ENCODE assay signal across 11 mouse cellular contexts in the genomic region with DNA sequence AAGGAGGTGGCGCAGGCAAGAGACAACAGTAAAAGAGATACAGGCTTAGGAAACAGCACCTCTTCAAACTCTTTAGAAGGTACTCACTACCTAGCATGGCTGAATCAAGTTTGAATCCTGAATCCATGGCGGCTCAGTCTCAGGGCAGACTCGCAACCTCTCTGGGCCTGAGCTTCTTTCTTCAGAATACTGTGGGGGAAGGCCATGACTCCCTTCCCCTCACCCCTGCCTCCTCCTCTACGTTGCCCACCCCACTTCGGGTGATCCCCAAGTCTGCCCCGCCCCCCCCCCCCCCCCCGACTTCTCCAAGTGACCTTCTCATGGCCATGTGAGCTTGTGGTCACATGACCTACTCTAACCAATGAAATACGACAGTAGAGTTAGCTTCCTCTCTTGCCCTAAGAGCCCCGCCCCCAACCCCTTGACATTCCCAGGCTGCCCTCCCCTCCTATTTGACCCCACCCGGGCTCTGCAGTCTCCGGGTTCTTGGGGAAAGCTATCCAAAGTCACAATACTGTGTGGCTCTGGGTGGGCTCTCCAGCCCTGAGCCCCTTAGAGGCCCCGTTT. TPM values are rescaled to one million over a fixed set of nuclear protein-coding genes. Genes with fewer than 3 reads are reported as not detected.
DNase-seq lines count a peak whose midpoint lies in the region; ATAC-seq lines count a peak whose summit lies in the region.
"Had no signal": no experiment of that assay in that cellular context is flagged by ENCODE, and none has a peak within 500 bp of the region (broad histone marks: within the 10 kb centered on the region; RNA-seq: fewer than 3 reads in every experiment).

No protein-coding gene starts in this region.

- no peaks in the 10 kb centered on the region for H3K27me3 ChIP-seq in heart, embryonic 14.5 days (ENCODE audit: control insufficient read depth, insufficient read depth, low read length)
- no peaks in the 10 kb centered on the region for H3K27me3 ChIP-seq in midbrain, embryonic 13.5 days
- no peaks in the 10 kb centered on the region for H3K27me3 ChIP-seq in midbrain, embryonic 14.5 days (ENCODE audit: control insufficient read depth, insufficient read depth, low read length)
- H3K27me3 ChIP-seq in limb, embryonic 11.5 days (ENCODE audit: control insufficient read depth, insufficient read depth, low read length) = no peaks in the 10 kb centered on the region

- H3K4me3 ChIP-seq in heart, embryonic 14.5 days (ENCODE audit: control insufficient read depth in 1 of 2, insufficient read depth in 1 of 2, low read depth in 1 of 2, low read length in 2 of 2) = no peak overlapping the region
- no peak overlapping the region for H3K4me3 ChIP-seq in midbrain, embryonic 13.5 days (replicated peaks)
- H3K4me3 ChIP-seq in midbrain, embryonic 14.5 days (replicated peaks; ENCODE audit: low read depth, low read length) = no peak overlapping the region
- no peak overlapping the region for H3K4me3 ChIP-seq in limb, embryonic 11.5 days (ENCODE audit: low read depth, low read length)

- H3K9ac ChIP-seq in heart, embryonic 14.5 days (ENCODE audit: low read length) = no peak overlapping the region
- no peak overlapping the region for H3K9ac ChIP-seq in midbrain, embryonic 13.5 days (replicated peaks)
- no peak overlapping the region for H3K9ac ChIP-seq in midbrain, embryonic 14.5 days (replicated peaks; ENCODE audit: low read length)
- H3K9ac ChIP-seq in limb, embryonic 11.5 days (ENCODE audit: low read length) = no peak overlapping the region

- peak overlapping the region; percentile 7 for H3K4me2 ChIP-seq in heart, embryonic 14.5 days (ENCODE audit: low read length)
- H3K4me2 ChIP-seq in midbrain, embryonic 13.5 days (replicated peaks) = peak overlapping the region; percentile 19; the same call in 1 of the 2 replicates
- H3K4me2 ChIP-seq in midbrain, embryonic 14.5 days (ENCODE audit: low read length) = no peak overlapping the region
- peak overlapping the region; percentile 32 for H3K4me2 ChIP-seq in limb, embryonic 11.5 days (ENCODE audit: low read depth, severe bottlenecking)

- peaks cover 6% of the 10 kb centered on the region; the same call in 1 of the 2 replicates for H3K9me3 ChIP-seq in heart, embryonic 14.5 days (ENCODE audit: control insufficient read depth, low read length)
- H3K9me3 ChIP-seq in midbrain, embryonic 13.5 days = peaks cover 7% of the 10 kb centered on the region
- H3K9me3 ChIP-seq in midbrain, embryonic 14.5 days (ENCODE audit: control insufficient read depth, low read length) = peaks cover 6% of the 10 kb centered on the region; the same call in 1 of the 2 replicates
- peaks cover 5% of the 10 kb centered on the region; the same call in 1 of the 2 replicates for H3K9me3 ChIP-seq in limb, embryonic 11.5 days (ENCODE audit: control insufficient read depth, low read length)

- intact Hi-C loops in heart, postnatal 36 days (cut with DNase I) = no loop called here
- intact Hi-C loops in left cerebral cortex, postnatal 36 days (cut with DNase I) = loop anchor here (5.0 kb wide), 1 partner anchor 114 kb away; no protein-coding TSS in a partner anchor

- H3K27ac ChIP-seq in heart, embryonic 14.5 days (replicated peaks in 1 of 2; ENCODE audit: control insufficient read depth in 1 of 2, insufficient read depth in 1 of 2, low read depth in 2 of 2, low read length in 2 of 2) = peak overlapping the region in 1 of 2 experiments; percentile 3; a peak in 1 of 4 replicates
- no peak overlapping the region for H3K27ac ChIP-seq in midbrain, embryonic 13.5 days
- H3K27ac ChIP-seq in midbrain, embryonic 14.5 days (replicated peaks; ENCODE audit: low read depth, low read length) = no peak overlapping the region
- H3K27ac ChIP-seq in limb, embryonic 11.5 days (replicated peaks; ENCODE audit: low read depth, low read length) = no peak overlapping the region

- no peaks in the 10 kb centered on the region for H3K36me3 ChIP-seq in heart, embryonic 14.5 days (ENCODE audit: control insufficient read depth, insufficient read depth, low read length)
- no peaks in the 10 kb centered on the region for H3K36me3 ChIP-seq in midbrain, embryonic 13.5 days
- H3K36me3 ChIP-seq in midbrain, embryonic 14.5 days (ENCODE audit: control insufficient read depth, insufficient read depth, low read length) = no peaks in the 10 kb centered on the region
- no peaks in the 10 kb centered on the region for H3K36me3 ChIP-seq in limb, embryonic 11.5 days (ENCODE audit: control insufficient read depth, insufficient read depth, low read length)

- WGBS in heart, embryonic 14.5 days = 23% methylated on average over 11 of the region's 12 CpGs
- WGBS in midbrain, embryonic 13.5 days = 33% methylated on average over 8 of the region's 12 CpGs
- 17% methylated on average over 11 of the region's 12 CpGs for WGBS in midbrain, embryonic 14.5 days
- 27% methylated on average over 11 of the region's 12 CpGs for WGBS in limb, embryonic 11.5 days

- H3K4me1 ChIP-seq in heart, embryonic 14.5 days (ENCODE audit: control insufficient read depth in 2 of 2, insufficient read depth in 2 of 2, low read length in 2 of 2) = peaks cover 27 to 34% of the 10 kb centered on the region in 2 experiments
- peaks cover 16% of the 10 kb centered on the region for H3K4me1 ChIP-seq in midbrain, embryonic 13.5 days (replicated peaks)
- H3K4me1 ChIP-seq in midbrain, embryonic 14.5 days (ENCODE audit: control insufficient read depth, insufficient read depth, low read length) = no peaks in the 10 kb centered on the region
- no peaks in the 10 kb centered on the region for H3K4me1 ChIP-seq in limb, embryonic 11.5 days (ENCODE audit: control insufficient read depth, insufficient read depth, low read length)

- no peak; the same call in 1 of the 2 replicates for ATAC-seq in heart, embryonic 14.5 days (ENCODE audit: insufficient number of reproducible peaks, insufficient read depth, low FRiP score, low read depth)
- no peak for ATAC-seq in midbrain, embryonic 13.5 days
- no peak for ATAC-seq in midbrain, embryonic 14.5 days (ENCODE audit: low FRiP score, low TSS enrichment)
- no peak for ATAC-seq in limb, embryonic 11.5 days (ENCODE audit: insufficient number of reproducible peaks, low FRiP score, low TSS enrichment, low read depth)
- ATAC-seq: Patski had no signal

- DNase-seq in heart, postnatal 36 days = no peak
- no peak for DNase-seq in midbrain, embryonic 14.5 days
- DNase-seq in limb, embryonic 11.5 days (ENCODE audit: low spot score) = peak; percentile 65
- DNase-seq in left cerebral cortex, postnatal 36 days (ENCODE audit: low spot score in 2 of 2) = no peak
- no peak for DNase-seq in adrenal gland, postnatal 4 days (ENCODE audit: low spot score in 2 of 2)
- no peak for DNase-seq in kidney, adult 11 months
- DNase-seq: cerebellum, adult 11-12 months; gastrocnemius, postnatal 10 days had no signal

RNA-seq across cellular contexts. Expression of a gene that starts 10.9 kb away (rescaled TPM):
- polyA plus RNA-seq in heart, embryonic 14.5 days (2014; fragmentation: Nextera tagmentation; extraction: Ambion mirVana) = 6.4 and 7.9 TPM in 2 replicates
- total RNA-seq in heart, postnatal 36 days (2021) = 10 to 100 TPM; 21.6 to 26.8 TPM
- 22.7 and 23.8 TPM in 2 replicates for polyA plus RNA-seq in midbrain, embryonic 13.5 days (2015; fragmentation: Nextera tagmentation; extraction: Ambion mirVana)
- 25.5 and 28.8 TPM in 2 replicates for polyA plus RNA-seq in midbrain, embryonic 14.5 days (2014; fragmentation: Nextera tagmentation; extraction: Ambion mirVana)
- polyA plus RNA-seq in limb, embryonic 11.5 days (2014; fragmentation: Nextera tagmentation; extraction: Ambion mirVana) = 3.0 and 3.7 TPM in 2 replicates
- total RNA-seq in left cerebral cortex, postnatal 36 days (2021) = 100 to 1,000 TPM; 187 to 216 TPM
- total RNA-seq in adrenal gland, postnatal 4 days (2021) = 10 to 100 TPM; 37.5 to 37.8 TPM

RNA-seq across cellular contexts. Expression of a gene that starts 39.9 kb away (rescaled TPM):
- 10,198 and 10,957 TPM in 2 replicates for polyA plus RNA-seq in heart, embryonic 14.5 days (2014; fragmentation: Nextera tagmentation; extraction: Ambion mirVana)
- over 10,000 TPM; 18,107 to 20,333 TPM for total RNA-seq in heart, postnatal 36 days (2021)
- polyA plus RNA-seq in midbrain, embryonic 13.5 days (2015; fragmentation: Nextera tagmentation; extraction: Ambion mirVana) = 0.93 and 1.6 TPM in 2 replicates
- polyA plus RNA-seq in midbrain, embryonic 14.5 days (2014; fragmentation: Nextera tagmentation; extraction: Ambion mirVana) = 1.9 and 3.0 TPM in 2 replicates
- 3.4 TPM in 1 of 2 replicates, not detected in the other for polyA plus RNA-seq in limb, embryonic 11.5 days (2014; fragmentation: Nextera tagmentation; extraction: Ambion mirVana)
- 1 to 10 TPM; 1.3 to 1.6 TPM for total RNA-seq in left cerebral cortex, postnatal 36 days (2021)
- 10 to 100 TPM in 1 of 2 experiments, 1 to 10 TPM in 1; 4.8 to 30.3 TPM for total RNA-seq in adrenal gland, postnatal 4 days (2021)
- polyA plus RNA-seq: Patski had no signal

Comparison
In these comparisons a context has a peak if more than half of its experiments do, and no peak if none do; other contexts are left out.
1. RNA of a gene that starts 39.9 kb away (polyA plus RNA-seq): 10,198 to 10,957 TPM in heart, embryonic 14.5 days; 3.4 TPM in limb, embryonic 11.5 days, 1.9 to 3.0 TPM in midbrain, embryonic 14.5 days and 0.93 to 1.6 TPM in midbrain, embryonic 13.5 days; every median in the first group is over 1,000 times any median in the second.